In genomic region chr5:88971554-88971953, GRCm38 (mm10) we compare ENCODE assay signal across 20 mouse cellular contexts.
A peak's percentile ranks its signal among the peaks of the same experiment; 100 is the strongest.
DNase-seq lines count a peak whose midpoint lies in the region; ATAC-seq and TF ChIP-seq lines count a peak whose summit lies in the region.
"Had no signal": no experiment of that assay in that cellular context is flagged by ENCODE, and none has a peak within 500 bp of the region (broad histone marks: within the 10 kb centered on the region; RNA-seq: fewer than 3 reads in every experiment).

No protein-coding gene starts in this region.

- ATAC-seq in forebrain, postnatal 0 days, result no peak
- ATAC-seq in forebrain, embryonic 16.5 days, result no peak
- ATAC-seq in stomach, postnatal 0 days (ENCODE audit: low FRiP score, low TSS enrichment), result no peak
- ATAC-seq: CD4-positive, CD25-positive, alpha-beta regulatory T cell, adult 4 months; forebrain, embryonic 15.5 days had no signal

- no peak overlapping the region for H3K4me2 ChIP-seq in forebrain, postnatal 0 days (ENCODE audit: low read depth)
- H3K4me2 ChIP-seq in forebrain, embryonic 16.5 days (ENCODE audit: low read length), result no peak overlapping the region
- H3K4me2 ChIP-seq in stomach, postnatal 0 days (replicated peaks; ENCODE audit: low read depth), result no peak overlapping the region
- H3K4me2 ChIP-seq: forebrain, embryonic 15.5 days; heart, embryonic 11.5 days; hindbrain, embryonic 14.5 days; limb, embryonic 12.5 days had no signal

- H3K27me3 ChIP-seq in forebrain, postnatal 0 days (ENCODE audit: insufficient read depth, low read length), result no peaks in the 10 kb centered on the region
- H3K27me3 ChIP-seq in forebrain, embryonic 16.5 days (replicated peaks; ENCODE audit: control insufficient read depth, insufficient read depth, low read length), result no peaks in the 10 kb centered on the region
- H3K27me3 ChIP-seq in stomach, postnatal 0 days (ENCODE audit: control insufficient read depth, insufficient read depth, low read length), result no peaks in the 10 kb centered on the region
- H3K27me3 ChIP-seq: forebrain, embryonic 15.5 days; limb, embryonic 12.5 days had no signal

- no peaks in the 10 kb centered on the region for H3K36me3 ChIP-seq in forebrain, postnatal 0 days (ENCODE audit: insufficient read depth)
- no peaks in the 10 kb centered on the region for H3K36me3 ChIP-seq in forebrain, embryonic 16.5 days (ENCODE audit: control insufficient read depth, insufficient read depth)
- no peaks in the 10 kb centered on the region for H3K36me3 ChIP-seq in stomach, postnatal 0 days (ENCODE audit: control insufficient read depth, insufficient read depth, low read length)
- H3K36me3 ChIP-seq: forebrain, embryonic 15.5 days; limb, embryonic 12.5 days had no signal

- no peak for TF ChIP-seq EP300 in stomach, postnatal 0 days (optimal IDR thresholded peaks at IDR 0.05)

- peak; percentile 49 for TF ChIP-seq CTCF in forebrain, postnatal 0 days (IDR thresholded peaks at IDR 0.05; ENCODE audit: low read depth)
- TF ChIP-seq CTCF in stomach, postnatal 0 days (IDR thresholded peaks at IDR 0.05; ENCODE audit: low read depth), result peak; percentile 41

- H3K4me1 ChIP-seq in forebrain, postnatal 0 days (ENCODE audit: insufficient read depth), result no peaks in the 10 kb centered on the region
- no peaks in the 10 kb centered on the region for H3K4me1 ChIP-seq in forebrain, embryonic 16.5 days (replicated peaks; ENCODE audit: control insufficient read depth, insufficient read depth, low read length)
- H3K4me1 ChIP-seq in stomach, postnatal 0 days (replicated peaks; ENCODE audit: control insufficient read depth, insufficient read depth), result no peaks in the 10 kb centered on the region
- H3K4me1 ChIP-seq: forebrain, embryonic 15.5 days had no signal

- no peak overlapping the region for H3K27ac ChIP-seq in forebrain, postnatal 0 days (ENCODE audit: low read depth, low read length)
- H3K27ac ChIP-seq in forebrain, embryonic 16.5 days (ENCODE audit: low read length), result no peak overlapping the region
- no peak overlapping the region for H3K27ac ChIP-seq in stomach, postnatal 0 days (replicated peaks)
- H3K27ac ChIP-seq: forebrain, embryonic 15.5 days; hindbrain, embryonic 14.5 days; limb, embryonic 12.5 days had no signal

- no peak for DNase-seq in forebrain, postnatal 0 days
- peak; percentile 25 to 41 for DNase-seq in kidney, postnatal 25 days
- DNase-seq in kidney, adult 18-20 months, result no peak
- DNase-seq in lung, postnatal 10 days, result peak; percentile 14
- DNase-seq in lung, adult 18-20 months, result no peak
- no peak for DNase-seq in stomach, postnatal 0 days (ENCODE audit: low spot score)
- DNase-seq in MN1 (ENCODE audit: low spot score), result no peak
- DNase-seq: cerebellum, adult 18-20 months; cerebellum, postnatal 25 days; embryo, embryonic 11 days; heart, postnatal 14 days; lung, adult 2 months; right cerebral cortex, postnatal 4 days; thymus, postnatal 25 days had no signal

- H3K9ac ChIP-seq in forebrain, postnatal 0 days, result no peak overlapping the region
- H3K9ac ChIP-seq in forebrain, embryonic 16.5 days (replicated peaks; ENCODE audit: low read depth, low read length), result no peak overlapping the region
- H3K9ac ChIP-seq in stomach, postnatal 0 days (ENCODE audit: low read length), result no peak overlapping the region
- H3K9ac ChIP-seq: forebrain, embryonic 15.5 days; hindbrain, embryonic 14.5 days; limb, embryonic 12.5 days had no signal

- no peaks in the 10 kb centered on the region for H3K9me3 ChIP-seq in forebrain, postnatal 0 days (ENCODE audit: low read length)
- H3K9me3 ChIP-seq in forebrain, embryonic 16.5 days (ENCODE audit: control insufficient read depth, low read length), result no peaks in the 10 kb centered on the region
- H3K9me3 ChIP-seq in stomach, postnatal 0 days (ENCODE audit: control insufficient read depth, low read length), result no peaks in the 10 kb centered on the region
- H3K9me3 ChIP-seq: forebrain, embryonic 15.5 days; limb, embryonic 12.5 days had no signal

- H3K4me3 ChIP-seq in forebrain, postnatal 0 days (ENCODE audit: low read depth, low read length), result no peak overlapping the region
- H3K4me3 ChIP-seq in forebrain, embryonic 16.5 days (replicated peaks; ENCODE audit: low read length), result no peak overlapping the region
- no peak overlapping the region for H3K4me3 ChIP-seq in stomach, postnatal 0 days (ENCODE audit: low read depth, low read length)
- H3K4me3 ChIP-seq: forebrain, embryonic 15.5 days; limb, embryonic 12.5 days had no signal

Comparison
In these comparisons a context has a peak if more than half of its experiments do, and no peak if none do; other contexts are left out.
1. DNase-seq: peak in kidney, postnatal 25 days (2 of 2) and lung, postnatal 10 days (single experiment); none in forebrain, postnatal 0 days (single experiment), kidney, adult 18-20 months (single experiment), lung, adult 18-20 months (0 of 2), stomach, postnatal 0 days (single experiment) and MN1 (single experiment).